Mouse (Mus musculus) neural tube, embryonic 12.5 days (tissue): ENCODE data around the gene Platr17. TPM values are rescaled to one million over a fixed set of nuclear protein-coding genes. Genes with fewer than 3 reads are reported as not detected.
A peak's percentile ranks its signal among the peaks of the same experiment; 100 is the strongest.

Experiments
- ATAC-seq: fragments of 200-750 bp; cut with Nextera tagmentation; 2 replicates; pipeline ENCODE4 v1.8.0; 2017; ENCODE audit warnings: low read depth, mild to moderate bottlenecking, moderate TSS enrichment, moderate library complexity; ENCODE audit not compliant: low FRiP score
- H3K27ac ChIP-seq: fragments of 300-500 bp; sonication (generic); 2 replicates; pipeline ENCODE4 v1.5.1; 2016
- H3K27me3 ChIP-seq: fragments of 300-500 bp; sonication (generic); replicated peaks from 2 replicates; pipeline ENCODE4 v1.6.1; 2016; ENCODE audit warnings: mild to moderate bottlenecking
- H3K36me3 ChIP-seq: fragments of 300-500 bp; sonication (generic); 2 replicates; pipeline ENCODE4 v1.6.1; 2016; ENCODE audit warnings: mild to moderate bottlenecking
- H3K4me1 ChIP-seq: fragments of 300-500 bp; sonication (generic); 2 replicates; pipeline ENCODE4 v1.6.1; 2016
- H3K4me2 ChIP-seq: fragments of 300-500 bp; sonication (generic); replicated peaks from 2 replicates; pipeline ENCODE4 v1.6.1; 2016; ENCODE audit warnings: mild to moderate bottlenecking
- H3K4me3 ChIP-seq: fragments of 300-500 bp; sonication (generic); 2 replicates; pipeline ENCODE4 v1.5.1; 2016
- H3K9ac ChIP-seq: fragments of 300-500 bp; sonication (generic); 2 replicates; pipeline ENCODE4 v1.6.1; 2016; ENCODE audit warnings: mild to moderate bottlenecking
- H3K9me3 ChIP-seq: fragments of 300-500 bp; sonication (generic); 2 replicates; pipeline ENCODE4 v1.6.1; 2016; ENCODE audit warnings: mild to moderate bottlenecking
- WGBS: fragments of 180-500 bp; shearing (Covaris S2); methylation state at CpG from one replicate; pipeline ENCODE4 v1.1.7; 2016; 5-methylcytosine and 5-hydroxymethylcytosine counted together
- microRNA-seq: library from miRNA; unstranded; fragments of <30 nt; microRNA quantifications from one replicate; pipeline ENCODE4, GENCODE M21; 2017
- polyA plus RNA-seq: library from polyadenylated mRNA; unstranded; fragments of >200 nt; fragmentation: Nextera tagmentation; extraction: Ambion mirVana; gene quantifications from 2 replicates; pipeline ENCODE4 v1.2.1, GENCODE M21; 2016

Gene Platr17
- polyA plus RNA-seq, 1 experiment from 2014 or later, result not detected

GRCm38 (mm10) chr17:33953310-33953709, 48.4 kb downstream of the Platr17 start:
- Histone ChIP-seq H3K36me3 (peaks cover 51% of the 10 kb centered on the region), H3K27me3 (no peaks in the 10 kb centered on the region), H3K27ac (no peak overlapping the region), H3K4me3 (no peak overlapping the region), H3K9ac (no peak overlapping the region), H3K4me2 (peak overlapping the region; percentile 97; the same call in 1 of the 2 replicates), H3K4me1 (peaks cover 58% of the 10 kb centered on the region), H3K9me3 (no peaks in the 10 kb centered on the region)
- 83% methylated on average over 3 of the region's 3 CpGs for WGBS
- no peak for ATAC-seq

DNA sequence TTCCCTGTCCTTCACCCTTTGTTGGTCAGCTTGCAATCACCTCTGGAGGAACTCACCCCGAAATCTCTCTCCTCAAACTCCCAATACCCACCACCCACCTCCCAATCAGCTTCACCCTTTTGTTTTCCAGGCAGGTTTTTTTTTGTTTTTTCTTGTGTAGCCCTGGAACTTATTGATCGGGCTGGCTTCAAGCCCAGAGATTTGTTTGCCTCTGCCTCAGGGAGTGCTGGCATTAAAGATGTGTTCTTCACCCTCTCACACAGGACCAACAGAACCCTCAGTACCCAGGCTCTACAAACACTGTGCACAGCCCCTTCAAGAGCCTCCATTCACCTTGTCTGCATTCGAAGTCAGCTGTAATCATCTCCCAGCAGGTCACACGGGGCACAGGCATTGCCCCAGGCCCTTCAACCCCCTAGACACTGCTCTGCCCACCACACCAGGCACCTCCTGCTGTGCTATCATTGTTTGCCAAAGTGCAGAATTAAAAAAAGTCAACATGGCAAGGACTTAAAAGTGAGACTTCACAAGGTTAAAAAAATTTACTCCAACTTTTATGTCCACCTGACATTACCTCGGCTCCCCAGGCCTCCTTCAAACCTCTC, 49.1 kb downstream of the Platr17 start:
- H3K4me3 ChIP-seq, result peak overlapping the region; percentile 95
- no peak for ATAC-seq
- H3K9ac ChIP-seq, result peak overlapping the region; percentile 98
- H3K36me3 ChIP-seq, result peaks cover 51% of the 10 kb centered on the region
- peaks cover 58% of the 10 kb centered on the region for H3K4me1 ChIP-seq
- H3K27me3 ChIP-seq, result no peaks in the 10 kb centered on the region
- no peaks in the 10 kb centered on the region for H3K9me3 ChIP-seq
- 34% methylated on average over 5 of the region's 5 CpGs for WGBS
- H3K27ac ChIP-seq, result no peak overlapping the region
- peak overlapping the region; percentile 97 for H3K4me2 ChIP-seq

DNA sequence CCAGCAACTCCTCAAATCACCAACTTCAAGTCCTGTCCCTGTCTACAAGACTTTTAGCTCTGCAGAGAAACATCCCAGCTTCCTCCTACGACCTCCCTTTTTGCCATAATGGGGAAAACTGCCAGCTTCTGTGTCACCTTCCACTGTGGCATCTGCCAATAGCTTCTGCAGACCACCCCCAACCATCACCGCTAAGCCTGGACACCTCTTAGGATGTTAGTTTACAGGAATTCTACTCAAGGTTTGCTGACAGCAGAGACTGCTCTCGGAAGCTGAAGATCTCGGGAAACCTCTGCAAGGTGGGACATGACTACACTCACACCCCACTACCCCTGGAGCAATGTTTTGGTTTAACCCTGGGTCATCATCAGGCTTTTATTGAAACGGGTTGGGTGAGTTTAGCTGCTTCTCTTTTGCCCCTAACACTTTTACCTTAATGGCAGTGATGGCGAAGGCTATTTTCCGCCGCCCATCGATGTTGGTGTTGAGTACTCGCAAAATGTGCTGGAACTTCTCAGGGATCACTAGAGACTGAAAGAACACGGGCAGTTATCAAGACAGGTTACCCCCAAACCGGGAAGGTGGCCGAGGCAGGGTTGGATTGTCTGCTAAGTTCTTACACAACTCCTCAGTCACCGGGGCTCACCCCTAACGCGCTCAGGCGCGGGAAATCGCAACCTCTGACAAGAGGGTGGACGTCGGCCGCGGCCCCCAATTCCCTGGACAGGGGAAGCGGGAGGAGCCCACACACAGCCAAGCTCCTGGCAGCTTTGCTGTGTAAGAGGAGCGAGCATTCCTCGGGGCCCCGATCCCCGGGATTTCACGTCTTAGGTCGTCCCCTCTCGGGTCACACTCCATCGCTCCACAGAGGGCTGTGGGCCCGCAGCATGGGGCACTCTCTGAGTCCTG, 50.0 kb downstream of the Platr17 start:
- Histone ChIP-seq H3K9ac (peak overlapping the region; percentile 98), H3K27ac (peak overlapping the region; percentile 74; the same call in 1 of the 2 replicates), H3K4me1 (peaks cover 53% of the 10 kb centered on the region), H3K27me3 (no peaks in the 10 kb centered on the region), H3K36me3 (peaks cover 51% of the 10 kb centered on the region), H3K4me2 (peak overlapping the region; percentile 97), H3K4me3 (peak overlapping the region; percentile 95), H3K9me3 (no peaks in the 10 kb centered on the region)
- WGBS, result 1% methylated on average over 33 of the region's 33 CpGs
- no peak; the same call in 1 of the 2 replicates for ATAC-seq

DNA sequence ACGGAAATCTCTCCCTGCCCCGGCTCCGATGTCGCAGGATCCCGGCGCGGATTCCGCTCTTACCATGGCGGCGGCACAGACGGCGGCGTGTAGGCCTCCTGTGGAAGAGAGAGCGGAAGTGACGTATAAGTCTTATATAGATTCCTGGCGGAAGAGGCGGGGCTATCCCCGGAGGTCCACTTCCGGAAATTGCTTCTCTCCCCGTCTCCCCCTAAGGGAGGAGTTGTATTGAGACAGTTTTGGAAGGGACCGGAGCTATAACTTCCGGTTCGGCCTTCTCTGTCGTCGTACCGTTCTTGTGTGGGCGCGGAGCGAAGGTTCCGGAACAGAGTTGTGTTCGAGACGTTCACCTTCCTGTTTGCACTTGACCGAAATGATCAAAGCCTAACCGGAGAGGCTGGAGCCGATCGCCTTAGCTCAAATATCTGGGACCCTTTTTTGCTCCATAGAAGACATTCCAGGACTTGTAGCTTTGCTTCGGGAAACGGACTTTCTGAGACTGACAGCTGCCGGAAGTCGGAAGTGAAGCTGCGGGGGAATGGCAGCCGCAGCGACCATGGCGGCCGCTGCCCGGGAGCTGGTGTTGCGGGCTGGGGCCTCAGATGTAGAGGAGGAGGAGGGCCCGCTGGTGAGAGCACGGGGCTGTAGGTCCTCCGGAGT, 50.8 kb downstream of the Platr17 start, which contains the start of the genes Vps52 and Rps18:
Gene Vps52, plus strand, starts transcription at position 258 of the 660 bp plus-strand sequence.
Gene Rps18, minus strand, starts transcription at position 447 of the 660 bp plus-strand sequence.
- under 1% methylated on average over 50 of the region's 50 CpGs for WGBS
- peaks cover 45% of the 10 kb centered on the region for H3K4me1 ChIP-seq

More for the DNA sequence above, 50.8 kb downstream of the Platr17 start, which contains the start of the genes Vps52 and Rps18:
- Histone ChIP-seq H3K9me3 (no peaks in the 10 kb centered on the region), H3K9ac (peak within 1 kb of the TSS; percentile 98), H3K4me2 (peak within 1 kb of the TSS; percentile 97), H3K27me3 (no peaks in the 10 kb centered on the region), H3K4me3 (peak within 1 kb of the TSS; percentile 95), H3K36me3 (peaks cover 51% of the 10 kb centered on the region), H3K27ac (peak within 1 kb of the TSS; percentile 74; the same call in 1 of the 2 replicates)
- peak; percentile 79 for ATAC-seq

Small RNAs within 50 kb of the gene (microRNA-seq; reads per million reads assigned to microRNA genes)
- gene Gm27740, result not detected

Other genes with a start within 250 kb of the Platr17 start
- gene Hnrnpm, start 218.3 kb upstream of the Platr17 start, polyA plus RNA-seq, result 369 and 408 TPM in 2 replicates
- gene March2, start 186.5 kb upstream of the Platr17 start, polyA plus RNA-seq, result 55.7 and 61.1 TPM in 2 replicates
- gene Rab11b, start 144.6 kb upstream of the Platr17 start, polyA plus RNA-seq, result 412 and 463 TPM in 2 replicates
- gene Angptl4, start 123.3 kb upstream of the Platr17 start, polyA plus RNA-seq, result 17.7 TPM in 2 replicates
- gene Kank3, start 94.6 kb upstream of the Platr17 start, polyA plus RNA-seq, result 31.5 and 32.3 TPM in 2 replicates
- 672 and 679 TPM in 2 replicates for gene Rps28, start 80.6 kb upstream of the Platr17 start, polyA plus RNA-seq
- gene Ndufa7, start 80.6 kb upstream of the Platr17 start, polyA plus RNA-seq, result 458 and 461 TPM in 2 replicates
- gene Cd320, start 62.0 kb upstream of the Platr17 start, polyA plus RNA-seq, result 59.3 and 61.8 TPM in 2 replicates
- not detected in 2 replicates for gene Gm7029, start 31.3 kb upstream of the Platr17 start, polyA plus RNA-seq
- gene Kifc1, start 14.5 kb upstream of the Platr17 start, polyA plus RNA-seq, result 2.6 and 4.1 TPM in 2 replicates
- gene Daxx, start 4.3 kb downstream of the Platr17 start, polyA plus RNA-seq, result 60.3 and 62.1 TPM in 2 replicates
- gene Tapbp, start 10.8 kb downstream of the Platr17 start, polyA plus RNA-seq, result 23.6 and 23.9 TPM in 2 replicates
- 21.9 and 24.1 TPM in 2 replicates for gene Zbtb22, start 10.8 kb downstream of the Platr17 start, polyA plus RNA-seq
- gene Rgl2, start 24.4 kb downstream of the Platr17 start, polyA plus RNA-seq, result 64.3 and 68.1 TPM in 2 replicates
- gene Pfdn6, start 35.2 kb downstream of the Platr17 start, polyA plus RNA-seq, result 184 and 191 TPM in 2 replicates
- 38.4 and 39.7 TPM in 2 replicates for gene Wdr46, start 35.5 kb downstream of the Platr17 start, polyA plus RNA-seq
- gene B3galt4, start 46.4 kb downstream of the Platr17 start, polyA plus RNA-seq, result 7.9 and 8.3 TPM in 2 replicates
- 66.0 and 66.5 TPM in 2 replicates for gene Vps52, start 50.7 kb downstream of the Platr17 start, polyA plus RNA-seq
- gene Rps18, start 50.9 kb downstream of the Platr17 start, polyA plus RNA-seq, result 914 and 923 TPM in 2 replicates
- 15.2 and 16.8 TPM in 2 replicates for gene H2-K1, start 95.2 kb downstream of the Platr17 start, polyA plus RNA-seq
- 25.9 and 30.7 TPM in 2 replicates for gene Ring1, start 119.5 kb downstream of the Platr17 start, polyA plus RNA-seq
- gene H2-Ke6, start 122.9 kb downstream of the Platr17 start, polyA plus RNA-seq, result 61.3 and 70.6 TPM in 2 replicates
- 172 and 173 TPM in 2 replicates for gene Slc39a7, start 126.5 kb downstream of the Platr17 start, polyA plus RNA-seq
- gene Rxrb, start 126.7 kb downstream of the Platr17 start, polyA plus RNA-seq, result 65.2 and 69.1 TPM in 2 replicates
- gene Col11a2, start 134.3 kb downstream of the Platr17 start, polyA plus RNA-seq, result 5.7 and 6.3 TPM in 2 replicates
- 0.44 and 0.50 TPM in 2 replicates for gene H2-Oa, start 187.2 kb downstream of the Platr17 start, polyA plus RNA-seq
- 12.3 and 15.0 TPM in 2 replicates for gene H2-DMa, start 214.4 kb downstream of the Platr17 start, polyA plus RNA-seq
- gene Brd2, start 217.5 kb downstream of the Platr17 start, polyA plus RNA-seq, result 135 and 141 TPM in 2 replicates
- gene H2-DMb2, start 238.2 kb downstream of the Platr17 start, polyA plus RNA-seq, result 0.17 and 0.23 TPM in 2 replicates
- gene H2-DMb1, start 247.9 kb downstream of the Platr17 start, polyA plus RNA-seq, result 0.23 and 0.47 TPM in 2 replicates